Mouse (Mus musculus) frontal cortex, adult 2 months (tissue): Measurements from ENCODE around the gene Urb1. TPM values are rescaled to one million over a fixed set of nuclear protein-coding genes. Genes with fewer than 3 reads are reported as not detected.

Experiments used
- DNase-seq, 2 experiments: peaks; one replicate each; pipeline ENCODE4 v3.0.0; 2022; ENCODE audit warnings: low spot score in 1 of 2; ENCODE audit errors: extremely low spot score in 1 of 2
- polyA plus RNA-seq: library from polyadenylated mRNA; depleted of rRNA; stranded (reverse); fragments of >200 nt; gene quantifications from 2 replicates; pipeline ENCODE4 v1.2.3, GENCODE M21; 2012; rRNA removed

Gene Urb1
- polyA plus RNA-seq = 5.6 and 6.8 TPM in 2 replicates

GRCm38 (mm10) chr16:90809975-90810715, at the start of gene Urb1:
Gene Urb1, minus strand, starts transcription at chr16:90810413.
- peak; percentile 97 to 99 for DNase-seq

- DNase-seq = no peak
These were observed 48.0 kb upstream of the Urb1 start for GRCm38 (mm10) chr16:90858206-90858605.

DNA sequence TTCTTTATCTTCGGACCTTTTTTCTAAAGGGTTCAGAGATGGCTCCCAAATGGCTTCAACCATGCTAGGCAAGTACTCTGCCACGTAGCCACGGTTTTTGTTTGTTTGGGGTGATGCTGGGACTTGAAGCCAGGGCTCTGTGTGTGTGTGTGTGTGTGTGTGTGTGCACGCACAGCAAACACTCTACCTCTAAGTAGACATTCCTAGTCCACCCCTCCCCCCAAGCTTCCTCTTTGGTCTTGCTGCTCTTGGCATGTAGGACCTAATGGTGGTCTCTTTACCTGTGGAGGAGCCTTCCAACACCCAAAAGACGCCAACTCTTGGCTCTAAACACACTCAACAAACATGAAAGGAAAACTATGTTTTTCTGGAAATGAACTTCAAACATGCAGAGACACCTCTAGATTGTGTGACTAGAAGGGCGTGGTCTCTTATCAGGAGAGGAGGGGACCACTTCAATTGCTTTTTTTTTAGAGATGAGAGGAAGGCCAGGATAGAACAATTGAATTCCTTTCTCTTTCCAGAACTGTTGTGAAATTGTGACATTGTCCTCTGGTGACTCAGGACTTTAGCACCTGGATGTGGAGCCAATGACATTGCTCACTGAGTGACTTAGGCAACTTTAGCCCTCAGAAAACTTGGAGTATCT, 46.5 kb upstream of the Urb1 start:
- DNase-seq = no peak

GRCm38 (mm10) chr16:90851621-90852334, 41.6 kb upstream of the Urb1 start:
- no peak for DNase-seq

DNA sequence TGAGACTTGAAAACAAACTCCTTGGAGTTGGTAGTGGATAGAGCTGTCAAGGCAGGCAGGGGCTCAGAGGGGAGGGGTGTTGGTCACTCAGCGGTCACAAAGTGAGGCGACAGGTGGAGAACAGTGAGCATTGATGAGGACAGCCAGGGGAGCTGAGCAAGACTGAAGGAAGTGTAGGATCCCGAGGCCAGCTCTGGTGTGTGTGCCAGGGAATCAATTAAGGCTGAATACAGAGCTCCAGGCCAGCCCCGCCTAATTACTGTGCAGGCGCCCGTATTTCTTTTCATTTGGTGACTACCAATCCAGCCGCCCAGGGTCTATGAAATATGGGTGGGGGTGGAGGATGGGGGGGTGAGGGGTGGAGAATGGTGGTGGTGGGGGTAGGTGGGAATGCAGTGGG, 40.7 kb upstream of the Urb1 start:
- DNase-seq = no peak

- DNase-seq = no peak
These were observed 39.0 kb upstream of the Urb1 start for GRCm38 (mm10) chr16:90849262-90849661.

GRCm38 (mm10) chr16:90848697-90849096, 38.5 kb upstream of the Urb1 start:
- DNase-seq = no peak

GRCm38 (mm10) chr16:90845591-90845990, 35.4 kb upstream of the Urb1 start:
- DNase-seq = no peak

DNA sequence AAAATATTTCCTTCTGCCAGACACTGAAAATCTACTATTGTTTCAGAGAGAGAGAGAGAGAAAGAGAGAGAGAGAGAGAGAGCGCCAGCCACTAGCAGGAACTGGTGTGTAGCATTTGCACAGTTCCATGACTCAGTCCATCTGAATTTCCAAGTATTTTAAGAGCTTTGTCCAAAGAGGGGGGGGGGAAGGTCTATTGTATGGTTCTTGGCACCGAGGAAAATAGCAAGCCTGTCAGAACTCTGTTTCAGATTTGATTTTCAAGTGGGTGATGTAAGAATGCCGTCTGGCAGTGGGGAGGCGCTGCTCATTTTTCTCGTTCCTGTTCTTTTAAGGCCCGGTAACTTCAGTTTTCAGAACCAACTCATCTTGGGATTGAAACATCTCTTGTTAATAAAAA, 34.8 kb upstream of the Urb1 start:
- no peak for DNase-seq

DNA sequence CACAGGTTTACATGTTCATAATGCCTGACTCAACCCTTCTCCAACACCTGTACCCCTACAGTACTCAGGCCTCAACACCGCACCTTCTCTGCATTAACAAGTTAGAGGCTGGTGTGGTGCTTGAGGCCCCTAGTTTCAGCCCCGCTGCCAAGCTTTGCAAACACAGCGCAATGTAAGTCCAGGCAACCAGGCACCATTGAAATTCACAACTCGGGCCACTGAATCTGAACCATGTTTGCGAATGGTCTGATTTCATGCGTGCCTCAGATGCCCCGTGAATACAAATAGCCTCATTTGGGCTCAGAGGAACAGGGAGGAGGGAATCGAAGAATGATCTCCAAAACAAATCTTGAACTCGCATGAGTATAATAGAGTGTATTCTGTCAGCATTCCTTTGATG, 32.0 kb upstream of the Urb1 start:
- no peak for DNase-seq

DNA sequence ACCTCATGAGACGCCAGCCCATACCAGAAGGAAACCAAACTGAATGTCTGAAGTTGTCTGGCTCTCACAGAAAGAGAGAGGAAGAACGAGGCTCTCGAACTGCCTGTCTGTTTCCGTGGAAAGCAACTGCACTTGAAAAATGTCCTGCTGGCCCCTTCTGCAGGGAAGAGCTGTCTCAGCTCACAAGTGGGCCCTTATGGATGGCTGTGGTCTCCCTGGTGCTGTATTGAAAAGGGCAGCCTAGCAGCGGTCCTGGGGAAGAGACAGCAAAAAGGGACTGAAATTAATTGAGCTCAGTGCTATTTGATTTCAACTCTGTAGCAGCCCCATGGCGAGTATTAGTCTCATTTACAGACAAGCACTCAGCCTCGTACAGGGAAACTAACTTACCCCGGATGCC, 27.2 kb upstream of the Urb1 start:
- no peak for DNase-seq

GRCm38 (mm10) chr16:90833041-90833791, 23.0 kb upstream of the Urb1 start:
- DNase-seq = no peak

- DNase-seq = no peak
These were observed 22.3 kb upstream of the Urb1 start for GRCm38 (mm10) chr16:90832495-90832894.

DNA sequence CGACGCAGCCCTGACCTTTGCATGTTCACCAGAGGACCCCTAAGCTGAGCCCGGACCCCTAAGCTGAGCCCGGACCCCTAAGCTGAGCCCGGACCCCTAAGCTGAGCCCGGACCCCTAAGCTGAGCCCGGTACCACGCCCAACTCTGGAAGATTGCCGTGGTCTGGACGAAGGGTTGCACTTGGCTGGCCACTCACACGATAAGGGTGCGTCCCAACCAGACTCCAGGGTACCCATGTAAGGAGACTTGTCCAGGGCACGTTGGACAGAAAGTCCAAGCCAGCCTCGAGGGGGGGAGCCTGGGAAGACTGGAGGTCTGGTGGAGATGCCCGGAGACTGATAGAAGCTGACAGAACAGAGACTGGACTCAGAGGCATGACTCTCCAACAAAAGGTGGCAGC, 21.5 kb upstream of the Urb1 start:
- no peak for DNase-seq

DNA sequence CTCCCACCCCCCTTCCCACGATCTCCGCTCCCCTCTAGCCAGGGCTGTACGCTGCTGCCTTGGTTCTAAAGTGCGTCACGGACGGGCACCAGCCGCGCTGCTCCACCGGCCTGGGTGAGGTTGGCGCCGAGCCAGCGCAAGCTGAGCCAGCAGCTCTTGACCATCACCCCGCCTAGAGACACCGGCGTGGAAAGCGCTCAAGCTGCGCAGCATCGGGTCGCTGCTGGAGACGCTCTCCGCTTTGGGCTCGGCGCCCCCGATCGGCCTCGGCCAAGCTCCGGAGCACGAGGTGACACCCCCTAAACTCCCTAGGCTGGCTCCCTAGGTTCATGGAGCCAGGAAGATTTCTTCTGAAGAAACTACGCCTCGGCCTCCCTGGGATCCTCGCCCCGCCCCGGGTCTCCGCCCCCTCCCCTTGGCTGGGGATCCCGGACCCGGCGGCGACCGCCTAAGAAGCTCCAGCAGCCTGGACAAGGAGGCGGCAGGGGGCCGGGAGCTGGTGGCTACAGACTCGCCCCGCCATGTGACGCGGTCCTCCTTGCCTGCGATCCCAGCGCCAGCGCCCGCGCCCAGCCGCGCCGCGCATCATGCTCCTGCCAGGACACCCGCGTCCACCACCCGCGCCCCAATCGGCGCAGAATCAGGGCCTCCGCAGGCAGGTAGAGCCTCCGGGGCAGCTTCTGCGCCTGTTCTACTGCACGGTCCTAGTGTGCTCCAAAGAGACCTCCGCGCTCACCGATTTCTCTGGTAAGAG, 20.6 kb upstream of the Urb1 start:
- DNase-seq = peak in 1 of 2 experiments; percentile 43

GRCm38 (mm10) chr16:90829894-90830685, 19.9 kb upstream of the Urb1 start:
- peak; percentile 51 to 67 for DNase-seq

DNA sequence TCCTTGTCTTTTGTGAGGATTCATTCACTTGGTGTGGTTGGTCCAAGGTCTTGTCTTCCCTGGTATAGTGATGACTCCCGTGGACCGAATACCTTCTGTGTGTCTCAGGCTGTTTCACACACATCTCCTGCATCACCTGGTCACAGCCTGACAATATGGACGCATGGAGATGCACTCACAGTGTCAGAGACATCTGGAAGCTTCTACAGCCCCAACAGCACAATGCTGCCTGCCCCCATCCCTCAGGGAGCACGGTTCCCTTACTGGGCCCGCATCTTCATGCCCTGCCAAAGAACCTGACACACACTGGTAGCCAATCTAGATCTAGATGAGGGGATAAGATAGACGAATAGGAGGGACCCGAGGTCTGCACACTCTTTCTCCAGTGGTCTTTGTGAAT, 18.9 kb upstream of the Urb1 start:
- DNase-seq = no peak

- DNase-seq = no peak
These were observed 17.3 kb upstream of the Urb1 start for GRCm38 (mm10) chr16:90827498-90827897.

DNA sequence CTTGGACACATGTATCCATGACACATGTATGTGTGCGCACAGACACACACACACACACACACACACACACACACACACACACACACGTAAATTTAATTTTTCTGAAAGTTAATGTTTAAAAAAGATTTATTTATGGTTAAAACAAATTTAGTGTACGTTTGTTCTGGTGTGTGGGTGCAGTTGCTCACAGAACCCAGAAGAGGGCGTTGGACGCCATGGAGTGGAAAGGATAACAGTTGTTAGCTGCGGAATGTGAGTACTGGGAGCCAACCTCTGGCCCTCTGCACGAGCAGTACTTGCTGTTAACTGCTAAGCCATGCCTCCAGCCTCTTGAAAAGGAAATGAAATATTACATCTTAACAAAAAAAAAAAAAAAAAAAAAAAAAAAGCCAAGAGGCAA, 16.2 kb upstream of the Urb1 start, which contains the start of gene Eva1c:
TSS of gene Eva1c (plus strand) at position 263 of the 400 bp plus-strand sequence.
- DNase-seq = no peak
